Mouse (Mus musculus) cortical plate, adult 2 months (tissue): ENCODE measurements around the gene Trp53bp1.

Experiments used
- CTCF ChIP-seq: fragments of 200-500 bp; IDR thresholded peaks from 2 replicates; pipeline ENCODE4 v1.5.1; 2011; ENCODE audit warnings: mild to moderate bottlenecking, control low read depth, low read length; ENCODE audit not compliant: insufficient read depth; ENCODE audit errors: extremely low read depth
- POLR2A ChIP-seq: fragments of 200-500 bp; IDR thresholded peaks from 2 replicates; pipeline ENCODE4 v1.6.1; 2011; ENCODE audit warnings: mild to moderate bottlenecking, low read length, control low read depth; ENCODE audit not compliant: insufficient read depth; ENCODE audit errors: extremely low read depth

GRCm38 (mm10) chr2:121316278-121316677 lies 45.1 kb upstream of the Trp53bp1 start:
- TF ChIP-seq CTCF (no peak), POLR2A (no peak)
